Mouse (Mus musculus): ENCODE data around the gene Arhgef1. TPM values are rescaled to one million over a fixed set of nuclear protein-coding genes. Genes with fewer than 3 reads are reported as not detected.
A peak's percentile ranks its signal among the peaks of the same experiment; 100 is the strongest.

Gene Arhgef1
- 114 and 120 TPM in 2 replicates for polyA plus RNA-seq (2016; fragmentation: Nextera tagmentation; extraction: Ambion mirVana)

DNA sequence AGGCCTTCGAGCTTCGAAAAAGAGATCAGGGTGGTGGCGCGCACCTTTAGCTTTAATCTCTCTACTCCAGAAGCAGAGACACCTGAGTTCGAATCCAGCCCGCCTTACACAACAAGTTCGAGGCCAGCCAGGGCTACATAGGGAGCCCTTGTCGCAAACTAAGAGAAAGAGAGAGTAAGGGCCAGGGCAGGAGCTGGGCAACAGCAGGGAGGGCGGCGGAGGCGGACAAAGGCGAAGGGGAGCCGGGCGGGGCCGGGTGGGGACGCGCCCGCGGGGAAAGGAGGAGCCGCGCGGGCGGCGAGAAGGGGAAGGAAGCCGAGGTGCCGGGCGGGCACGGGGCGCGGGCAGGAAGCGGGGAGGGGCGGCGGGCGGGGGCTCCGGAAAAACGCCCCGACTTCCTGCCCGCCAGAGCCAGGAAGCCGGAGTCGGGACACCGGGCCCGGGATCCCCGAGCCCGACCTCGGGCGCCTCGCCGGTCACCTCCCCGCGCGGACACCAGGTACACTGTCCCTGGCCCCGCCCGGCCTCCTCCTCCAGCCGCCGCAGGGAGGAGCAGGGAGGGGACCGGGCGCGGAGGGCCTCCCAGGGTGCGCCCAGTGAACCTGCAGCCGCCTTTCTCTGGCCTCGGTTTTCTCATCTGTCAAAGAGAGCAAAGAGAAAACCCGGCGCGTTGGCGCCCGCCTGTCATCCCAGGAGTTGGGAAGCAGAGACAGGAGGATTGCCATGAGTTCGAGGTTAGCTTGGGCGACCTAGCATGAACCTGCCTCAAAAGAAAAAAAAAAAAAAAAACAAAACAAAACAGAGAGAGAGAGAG, at the start of gene Arhgef1:
Gene Arhgef1 (plus strand): TSS at position 283 of the 814 bp plus-strand sequence.
- H3K9ac ChIP-seq, result peak within 1 kb of the TSS; percentile 84
- WGBS, result 9% methylated on average over 35 of the region's 68 CpGs
- no peaks in the 10 kb centered on the region for H3K27me3 ChIP-seq
- no peak for ATAC-seq (ENCODE audit: insufficient number of reproducible peaks, insufficient read depth, low FRiP score, low TSS enrichment)
- no peaks in the 10 kb centered on the region for H3K9me3 ChIP-seq
- H3K27ac ChIP-seq, result peak within 1 kb of the TSS; percentile 81
- peak within 1 kb of the TSS; percentile 78 for H3K4me3 ChIP-seq
- H3K4me1 ChIP-seq, result peaks cover 35% of the 10 kb centered on the region
- no peaks in the 10 kb centered on the region for H3K36me3 ChIP-seq
- H3K4me2 ChIP-seq (replicated peaks), result peak within 1 kb of the TSS; percentile 74

- Histone ChIP-seq H3K36me3 (no peaks in the 10 kb centered on the region), H3K4me2 (replicated peaks) (no peak overlapping the region), H3K4me1 (peaks cover 13% of the 10 kb centered on the region; the same call in 1 of the 2 replicates), H3K9ac (no peak overlapping the region), H3K9me3 (no peaks in the 10 kb centered on the region), H3K4me3 (no peak overlapping the region), H3K27ac (no peak overlapping the region), H3K27me3 (no peaks in the 10 kb centered on the region)
- no peak for ATAC-seq (ENCODE audit: insufficient number of reproducible peaks, insufficient read depth, low FRiP score, low TSS enrichment)
These were observed 49.5 kb upstream of the Arhgef1 start for GRCm38 (mm10) chr7:24853233-24853563.

DNA sequence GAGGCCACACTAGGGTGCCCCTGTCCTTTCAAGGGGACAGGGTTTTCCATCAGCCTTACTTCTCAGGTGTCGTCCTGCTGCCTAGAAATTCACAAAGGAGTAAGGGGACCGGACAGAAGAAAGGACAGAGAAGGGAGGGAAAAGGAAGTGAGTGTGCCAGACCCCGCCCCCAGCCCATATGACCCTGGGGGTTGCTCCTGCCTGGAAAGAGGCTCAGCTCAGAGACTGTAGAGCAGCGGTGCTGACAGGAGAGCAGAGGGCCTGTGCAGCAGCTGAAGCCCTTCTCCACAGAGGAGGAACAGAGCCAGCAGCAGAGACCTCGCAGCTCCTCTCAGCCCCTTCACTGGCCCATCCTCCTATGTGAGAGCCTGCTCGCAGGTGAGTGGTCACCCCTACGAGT, 49.0 kb upstream of the Arhgef1 start:
- H3K4me3 ChIP-seq, result no peak overlapping the region
- no peak overlapping the region for H3K4me2 ChIP-seq (replicated peaks)
- H3K27me3 ChIP-seq, result no peaks in the 10 kb centered on the region
- no peaks in the 10 kb centered on the region for H3K9me3 ChIP-seq
- peak overlapping the region; percentile 36; the same call in 1 of the 2 replicates for H3K9ac ChIP-seq
- H3K27ac ChIP-seq, result no peak overlapping the region
- H3K4me1 ChIP-seq, result peaks cover 13% of the 10 kb centered on the region; the same call in 1 of the 2 replicates
- WGBS, result 20% methylated on average over 7 of the region's 7 CpGs
- no peak for ATAC-seq (ENCODE audit: insufficient number of reproducible peaks, insufficient read depth, low FRiP score, low TSS enrichment)
- H3K36me3 ChIP-seq, result no peaks in the 10 kb centered on the region

DNA sequence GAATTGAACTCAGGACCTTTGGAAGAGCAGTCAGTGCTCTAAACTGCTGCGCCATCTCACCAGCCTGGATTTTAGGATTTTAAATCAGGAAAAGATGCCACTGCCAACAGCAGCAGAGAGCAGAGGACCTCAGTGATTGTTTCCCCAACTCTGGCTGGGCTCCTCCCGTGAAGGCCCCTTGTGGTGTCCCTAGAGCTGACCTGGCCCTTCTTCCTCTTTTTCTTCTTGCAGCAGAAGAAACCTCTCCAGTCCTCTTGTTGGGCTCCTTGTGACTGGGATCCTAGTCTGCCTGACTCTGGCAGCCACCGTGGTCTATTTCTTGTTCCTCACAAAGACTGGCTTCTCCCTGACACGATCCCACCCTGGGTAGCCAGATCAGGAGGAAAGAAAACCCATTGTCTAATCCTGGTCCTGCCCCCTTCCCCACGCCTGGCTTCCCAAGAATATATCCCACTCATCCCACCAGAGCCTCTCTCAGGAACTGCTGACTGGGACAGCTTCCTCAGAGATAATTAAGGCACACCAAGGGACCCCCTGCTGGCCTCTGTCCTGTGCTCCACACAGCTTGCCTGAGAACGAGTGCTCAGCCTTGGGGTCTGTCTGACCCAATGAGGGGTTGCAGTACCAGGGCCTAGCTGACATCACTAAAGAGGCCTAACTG, 46.1 kb upstream of the Arhgef1 start:
- H3K4me1 ChIP-seq, result peaks cover 10% of the 10 kb centered on the region; the same call in 1 of the 2 replicates
- no peaks in the 10 kb centered on the region for H3K27me3 ChIP-seq
- 36% methylated on average over 6 of the region's 6 CpGs for WGBS
- H3K4me2 ChIP-seq (replicated peaks), result no peak overlapping the region
- no peak overlapping the region for H3K27ac ChIP-seq
- no peak overlapping the region for H3K4me3 ChIP-seq
- no peaks in the 10 kb centered on the region for H3K36me3 ChIP-seq
- ATAC-seq (ENCODE audit: insufficient number of reproducible peaks, insufficient read depth, low FRiP score, low TSS enrichment), result no peak
- H3K9ac ChIP-seq, result no peak overlapping the region
- H3K9me3 ChIP-seq, result no peaks in the 10 kb centered on the region

DNA sequence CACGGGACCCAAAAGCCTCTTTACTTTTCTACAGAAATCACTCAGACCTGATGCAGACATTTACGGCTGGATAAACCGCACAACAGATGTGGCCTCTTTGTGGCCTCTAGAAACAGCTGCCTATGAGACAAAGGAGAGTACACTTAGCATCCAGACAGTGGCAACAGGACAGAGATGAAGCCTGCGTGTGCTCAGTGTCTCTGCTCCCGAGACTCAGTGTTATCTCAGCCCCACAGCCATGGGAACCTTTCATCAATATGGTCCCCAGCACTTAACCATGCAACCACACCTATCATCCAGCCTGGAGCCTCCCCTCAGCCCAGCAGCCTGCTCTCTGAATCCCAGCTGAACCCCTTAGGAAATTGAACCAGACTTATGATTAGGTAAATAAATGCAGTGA, 43.5 kb upstream of the Arhgef1 start:
- no peaks in the 10 kb centered on the region for H3K27me3 ChIP-seq
- 79% methylated on average over 5 of the region's 5 CpGs for WGBS
- H3K4me2 ChIP-seq (replicated peaks), result no peak overlapping the region
- no peak overlapping the region for H3K27ac ChIP-seq
- ATAC-seq (ENCODE audit: insufficient number of reproducible peaks, insufficient read depth, low FRiP score, low TSS enrichment), result no peak
- H3K9me3 ChIP-seq, result no peaks in the 10 kb centered on the region
- 0 out of 2 replicates have a peak, but pooled peaks cover 3% of the 10 kb centered on the region for H3K4me1 ChIP-seq
- no peak overlapping the region for H3K4me3 ChIP-seq
- no peaks in the 10 kb centered on the region for H3K36me3 ChIP-seq
- H3K9ac ChIP-seq, result no peak overlapping the region

DNA sequence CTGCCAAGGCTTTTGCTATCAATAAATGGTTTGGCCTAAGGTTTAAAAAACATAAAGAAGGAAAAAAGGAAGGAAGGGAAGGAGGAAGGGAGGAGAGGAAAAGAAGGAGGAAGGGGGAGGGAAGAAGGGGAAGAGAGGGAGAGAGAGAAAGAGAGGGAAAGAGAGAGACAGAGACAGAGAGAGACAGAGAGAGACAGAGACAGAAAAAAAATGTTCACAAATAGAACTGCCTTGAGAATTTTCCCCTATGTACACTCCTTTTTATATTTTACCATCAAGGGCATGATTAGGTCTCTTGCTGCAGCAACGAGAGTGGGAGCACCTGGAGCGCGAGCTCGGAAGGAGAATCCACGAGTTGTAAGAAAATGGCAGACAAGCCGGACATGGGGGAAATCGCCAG, 40.8 kb upstream of the Arhgef1 start, which contains the start of gene Gm9844:
Gene Gm9844 (plus strand): TSS at position 301 of the 400 bp plus-strand sequence.
- 91% methylated on average over 7 of the region's 7 CpGs for WGBS
- no peak within 1 kb of the TSS for H3K4me3 ChIP-seq
- 0 out of 2 replicates have a peak, but pooled peaks cover 1% of the 10 kb centered on the region for H3K4me1 ChIP-seq
- H3K9me3 ChIP-seq, result no peaks in the 10 kb centered on the region
- H3K27me3 ChIP-seq, result 0 out of 2 replicates have a peak, but pooled peaks cover 4% of the 10 kb centered on the region
- no peak within 1 kb of the TSS for H3K27ac ChIP-seq
- no peaks in the 10 kb centered on the region for H3K36me3 ChIP-seq
- H3K4me2 ChIP-seq (replicated peaks), result no peak within 1 kb of the TSS
- no peak within 1 kb of the TSS for H3K9ac ChIP-seq
- no peak for ATAC-seq (ENCODE audit: insufficient number of reproducible peaks, insufficient read depth, low FRiP score, low TSS enrichment)

- no peak for ATAC-seq (ENCODE audit: insufficient number of reproducible peaks, insufficient read depth, low FRiP score, low TSS enrichment)
- Histone ChIP-seq H3K27me3 (0 out of 2 replicates have a peak, but pooled peaks cover 4% of the 10 kb centered on the region), H3K4me1 (no peaks in the 10 kb centered on the region), H3K4me2 (replicated peaks) (no peak overlapping the region), H3K9ac (no peak overlapping the region), H3K27ac (no peak overlapping the region), H3K9me3 (no peaks in the 10 kb centered on the region), H3K36me3 (no peaks in the 10 kb centered on the region), H3K4me3 (no peak overlapping the region)
- WGBS, result 91% methylated on average over 4 of the region's 4 CpGs
These were observed 39.9 kb upstream of the Arhgef1 start for GRCm38 (mm10) chr7:24862853-24863252.

DNA sequence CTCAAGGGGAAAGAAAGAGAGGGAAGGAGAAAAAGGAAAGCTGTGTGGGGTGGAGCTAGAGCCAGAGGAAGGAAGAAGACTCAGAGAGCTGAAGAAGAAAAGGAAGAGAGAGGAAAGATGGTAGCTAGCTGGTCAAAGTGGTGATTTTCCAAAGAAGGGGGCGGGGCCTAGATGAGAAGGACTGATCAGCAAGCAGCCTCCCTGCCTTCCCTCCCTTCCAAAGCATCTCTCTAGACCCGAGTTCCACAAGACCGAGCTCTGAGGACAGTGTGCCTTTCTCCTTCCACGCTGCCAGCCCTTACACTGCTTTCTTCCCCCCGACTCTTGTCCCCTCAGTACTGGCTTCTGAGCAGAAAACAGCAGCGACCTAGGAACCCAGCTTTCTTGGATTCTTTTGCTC, 38.6 kb upstream of the Arhgef1 start:
- no peak overlapping the region for H3K9ac ChIP-seq
- 42% methylated on average over 4 of the region's 6 CpGs for WGBS
- no peaks in the 10 kb centered on the region for H3K9me3 ChIP-seq
- no peak overlapping the region for H3K27ac ChIP-seq
- no peak overlapping the region for H3K4me3 ChIP-seq
- no peaks in the 10 kb centered on the region for H3K4me1 ChIP-seq
- no peak overlapping the region for H3K4me2 ChIP-seq (replicated peaks)
- 0 out of 2 replicates have a peak, but pooled peaks cover 4% of the 10 kb centered on the region for H3K27me3 ChIP-seq
- no peak for ATAC-seq (ENCODE audit: insufficient number of reproducible peaks, insufficient read depth, low FRiP score, low TSS enrichment)
- no peaks in the 10 kb centered on the region for H3K36me3 ChIP-seq

GRCm38 (mm10) chr7:24869080-24869479, 33.6 kb upstream of the Arhgef1 start:
- Histone ChIP-seq H3K4me1 (no peaks in the 10 kb centered on the region), H3K36me3 (no peaks in the 10 kb centered on the region), H3K4me2 (replicated peaks) (no peak overlapping the region), H3K4me3 (no peak overlapping the region), H3K9ac (no peak overlapping the region), H3K27ac (no peak overlapping the region), H3K27me3 (peaks cover 13% of the 10 kb centered on the region; the same call in 1 of the 2 replicates), H3K9me3 (peaks cover 5% of the 10 kb centered on the region)
- no peak for ATAC-seq (ENCODE audit: insufficient number of reproducible peaks, insufficient read depth, low FRiP score, low TSS enrichment)
- WGBS, result 65% methylated on average over 17 of the region's 17 CpGs

GRCm38 (mm10) chr7:24869532-24870165, 33.1 kb upstream of the Arhgef1 start, which contains the start of the genes Lypd4 and Dmrtc2:
Gene Lypd4, minus strand, starts transcription at chr7:24869941.
Gene Dmrtc2, plus strand, starts transcription at chr7:24870057.
- peaks cover 13% of the 10 kb centered on the region; the same call in 1 of the 2 replicates for H3K27me3 ChIP-seq
- H3K4me2 ChIP-seq (replicated peaks), result no peak within 1 kb of the TSS
- peaks cover 5% of the 10 kb centered on the region for H3K9me3 ChIP-seq
- H3K4me1 ChIP-seq, result no peaks in the 10 kb centered on the region
- H3K4me3 ChIP-seq, result no peak within 1 kb of the TSS
- no peak within 1 kb of the TSS for H3K27ac ChIP-seq
- no peak for ATAC-seq (ENCODE audit: insufficient number of reproducible peaks, insufficient read depth, low FRiP score, low TSS enrichment)
- H3K36me3 ChIP-seq, result no peaks in the 10 kb centered on the region
- no peak within 1 kb of the TSS for H3K9ac ChIP-seq
- 53% methylated on average over 41 of the region's 41 CpGs for WGBS

DNA sequence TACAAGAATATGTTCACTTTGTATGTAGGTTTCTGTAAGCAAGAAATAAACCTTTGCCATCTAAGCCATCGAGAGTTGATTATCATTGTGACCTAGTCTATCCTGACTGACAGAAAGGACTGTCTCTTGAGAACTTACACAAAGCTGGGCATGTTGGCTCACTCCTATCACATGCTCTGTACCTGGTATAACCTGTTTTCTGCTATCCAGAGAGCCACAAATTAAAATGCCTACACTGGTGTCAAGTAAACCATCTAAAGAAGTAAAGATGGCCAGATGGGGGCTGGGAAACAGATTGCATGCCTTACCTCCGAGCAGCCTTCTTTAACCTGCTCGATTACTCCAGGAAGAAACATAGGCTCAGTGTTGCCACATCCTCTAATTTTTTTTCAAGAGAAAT, 25.1 kb upstream of the Arhgef1 start:
- H3K4me2 ChIP-seq (replicated peaks), result no peak overlapping the region
- ATAC-seq (ENCODE audit: insufficient number of reproducible peaks, insufficient read depth, low FRiP score, low TSS enrichment), result no peak
- WGBS, result 44% methylated on average over 3 of the region's 3 CpGs
- H3K9ac ChIP-seq, result no peak overlapping the region
- H3K4me1 ChIP-seq, result peaks cover 16% of the 10 kb centered on the region; the same call in 1 of the 2 replicates
- H3K4me3 ChIP-seq, result no peak overlapping the region
- H3K9me3 ChIP-seq, result no peaks in the 10 kb centered on the region
- H3K27ac ChIP-seq, result no peak overlapping the region
- H3K36me3 ChIP-seq, result no peaks in the 10 kb centered on the region
- H3K27me3 ChIP-seq, result no peaks in the 10 kb centered on the region
